Mouse (Mus musculus) hindbrain, embryonic 16.5 days (tissue): ENCODE results near the gene Rps11. TPM values are rescaled to one million over a fixed set of nuclear protein-coding genes. Genes with fewer than 3 reads are reported as not detected.

ENCODE experiments used
- ATAC-seq: fragments of 200-750 bp; cut with Nextera tagmentation; 2 replicates; pipeline ENCODE4 v1.8.0; 2017; ENCODE audit warnings: moderate TSS enrichment, moderate library complexity
- H3K27ac ChIP-seq: fragments of 300-500 bp; sonication (generic); 2 replicates; pipeline ENCODE4 v1.5.1; 2014; ENCODE audit warnings: low read depth, mild to moderate bottlenecking, control low read depth, low read length, moderate library complexity
- H3K27me3 ChIP-seq: fragments of 300-500 bp; sonication (generic); replicated peaks from 2 replicates; pipeline ENCODE4 v1.6.1; 2014; ENCODE audit warnings: low read length; ENCODE audit not compliant: control insufficient read depth, insufficient read depth
- H3K36me3 ChIP-seq: fragments of 300-500 bp; sonication (generic); 2 replicates; pipeline ENCODE4 v1.6.1; 2014; ENCODE audit warnings: mild to moderate bottlenecking, low read length, moderate library complexity, mixed read lengths; ENCODE audit not compliant: control insufficient read depth, insufficient read depth
- H3K4me1 ChIP-seq: fragments of 300-500 bp; sonication (generic); 2 replicates; pipeline ENCODE4 v1.6.1; 2014; ENCODE audit warnings: low read depth, low read length; ENCODE audit not compliant: control insufficient read depth, insufficient read depth
- H3K4me2 ChIP-seq: fragments of 300-500 bp; sonication (generic); 2 replicates; pipeline ENCODE4 v1.6.1; 2014; ENCODE audit warnings: mild to moderate bottlenecking, low read length, control low read depth, moderate library complexity
- H3K4me3 ChIP-seq: fragments of 300-500 bp; sonication (generic); 2 replicates; pipeline ENCODE4 v1.5.1; 2014; ENCODE audit warnings: mild to moderate bottlenecking, low read length, control low read depth, moderate library complexity
- H3K9ac ChIP-seq: fragments of 300-500 bp; sonication (generic); 2 replicates; pipeline ENCODE4 v1.6.1; 2014; ENCODE audit warnings: low read depth, mild to moderate bottlenecking, control low read depth, low read length, moderate library complexity
- H3K9me3 ChIP-seq: fragments of 300-500 bp; sonication (generic); 2 replicates; pipeline ENCODE4 v1.6.1; 2014; ENCODE audit warnings: mild to moderate bottlenecking, low read length, moderate library complexity; ENCODE audit not compliant: control insufficient read depth
- WGBS: fragments of 180-500 bp; shearing (Covaris S2); extraction: QIAGEN DNeasy Blood & Tissue Kit; methylation state at CpG from one replicate; pipeline ENCODE4 v1.1.7; 2014; 5-methylcytosine and 5-hydroxymethylcytosine counted together
- polyA plus RNA-seq: library from polyadenylated mRNA; unstranded; fragments of >200 nt; fragmentation: Nextera tagmentation; extraction: Ambion mirVana; gene quantifications from 2 replicates; pipeline ENCODE4 v1.2.1, GENCODE M21; 2015

Gene Rps11
- polyA plus RNA-seq, 1 experiment from 2014 or later, result 709 TPM

- WGBS, result 66% methylated on average over 4 of the region's 4 CpGs
- Histone ChIP-seq H3K27me3 (no peaks in the 10 kb centered on the region), H3K4me1 (peaks cover 4% of the 10 kb centered on the region), H3K4me3 (no peak overlapping the region), H3K36me3 (no peaks in the 10 kb centered on the region), H3K9ac (no peak overlapping the region), H3K4me2 (no peak overlapping the region), H3K27ac (no peak overlapping the region), H3K9me3 (no peaks in the 10 kb centered on the region)
- no peak for ATAC-seq
Observed at GRCm38 (mm10) chr7:45148534-45149098, 24.4 kb upstream of the Rps11 start.

GRCm38 (mm10) chr7:45147899-45148298 lies 23.7 kb upstream of the Rps11 start:
- ATAC-seq, result no peak
- Histone ChIP-seq H3K9me3 (no peaks in the 10 kb centered on the region), H3K4me2 (no peak overlapping the region), H3K9ac (no peak overlapping the region), H3K4me3 (no peak overlapping the region), H3K36me3 (no peaks in the 10 kb centered on the region), H3K4me1 (no peaks in the 10 kb centered on the region; the same call in 1 of the 2 replicates), H3K27ac (no peak overlapping the region), H3K27me3 (no peaks in the 10 kb centered on the region)
- WGBS, result 89% methylated on average over 11 of the region's 11 CpGs

GRCm38 (mm10) chr7:45147267-45147666 lies 23.0 kb upstream of the Rps11 start:
- ATAC-seq, result no peak

GRCm38 (mm10) chr7:45145460-45145859 lies 21.2 kb upstream of the Rps11 start:
- 93% methylated on average over 8 of the region's 8 CpGs for WGBS
- Histone ChIP-seq H3K36me3 (no peaks in the 10 kb centered on the region), H3K9ac (no peak overlapping the region), H3K27ac (no peak overlapping the region), H3K4me3 (no peak overlapping the region), H3K9me3 (no peaks in the 10 kb centered on the region), H3K27me3 (no peaks in the 10 kb centered on the region), H3K4me1 (no peaks in the 10 kb centered on the region), H3K4me2 (no peak overlapping the region)
- ATAC-seq, result no peak

More at GRCm38 (mm10) chr7:45147267-45147666, 23.0 kb upstream of the Rps11 start:
- Histone ChIP-seq H3K9me3 (no peaks in the 10 kb centered on the region), H3K4me3 (no peak overlapping the region), H3K27ac (no peak overlapping the region), H3K4me1 (no peaks in the 10 kb centered on the region; the same call in 1 of the 2 replicates), H3K27me3 (no peaks in the 10 kb centered on the region), H3K9ac (no peak overlapping the region), H3K36me3 (no peaks in the 10 kb centered on the region), H3K4me2 (no peak overlapping the region)
- WGBS, result 91% methylated on average over 11 of the region's 11 CpGs

- no peak for ATAC-seq
- H3K36me3 ChIP-seq, result no peaks in the 10 kb centered on the region
- H3K27ac ChIP-seq, result no peak overlapping the region
- H3K27me3 ChIP-seq, result no peaks in the 10 kb centered on the region
- H3K4me1 ChIP-seq, result no peaks in the 10 kb centered on the region
- WGBS, result 88% methylated on average over 13 of the region's 13 CpGs
- H3K4me3 ChIP-seq, result no peak overlapping the region
- H3K4me2 ChIP-seq, result no peak overlapping the region
- 0 out of 2 replicates have a peak overlapping the region, but pooled peaks have one; percentile 3 for H3K9ac ChIP-seq
- no peaks in the 10 kb centered on the region for H3K9me3 ChIP-seq
Observed at GRCm38 (mm10) chr7:45144368-45145174, 20.3 kb upstream of the Rps11 start.

GRCm38 (mm10) chr7:45141914-45142313 lies 17.7 kb upstream of the Rps11 start:
- no peaks in the 10 kb centered on the region for H3K9me3 ChIP-seq
- H3K4me3 ChIP-seq, result no peak overlapping the region
- no peak for ATAC-seq
- no peak overlapping the region for H3K9ac ChIP-seq
- no peaks in the 10 kb centered on the region for H3K27me3 ChIP-seq
- H3K27ac ChIP-seq, result no peak overlapping the region
- no peak overlapping the region for H3K4me2 ChIP-seq
- no peaks in the 10 kb centered on the region for H3K4me1 ChIP-seq
- 94% methylated on average over 5 of the region's 5 CpGs for WGBS
- no peaks in the 10 kb centered on the region for H3K36me3 ChIP-seq

GRCm38 (mm10) chr7:45141319-45141718 lies 17.1 kb upstream of the Rps11 start:
- no peaks in the 10 kb centered on the region for H3K27me3 ChIP-seq
- no peak overlapping the region for H3K9ac ChIP-seq
- no peaks in the 10 kb centered on the region for H3K36me3 ChIP-seq
- H3K4me1 ChIP-seq, result no peaks in the 10 kb centered on the region
- no peak for ATAC-seq
- H3K4me2 ChIP-seq, result no peak overlapping the region
- no peak overlapping the region for H3K27ac ChIP-seq
- 87% methylated on average over 3 of the region's 3 CpGs for WGBS
- H3K9me3 ChIP-seq, result no peaks in the 10 kb centered on the region
- no peak overlapping the region for H3K4me3 ChIP-seq

GRCm38 (mm10) chr7:45139904-45140723 lies 15.9 kb upstream of the Rps11 start:
- Histone ChIP-seq H3K4me2 (no peak overlapping the region), H3K4me1 (no peaks in the 10 kb centered on the region), H3K4me3 (no peak overlapping the region), H3K9ac (no peak overlapping the region; the same call in 1 of the 2 replicates), H3K27me3 (no peaks in the 10 kb centered on the region), H3K9me3 (no peaks in the 10 kb centered on the region), H3K27ac (no peak overlapping the region), H3K36me3 (no peaks in the 10 kb centered on the region)
- WGBS, result 77% methylated on average over 8 of the region's 8 CpGs
- ATAC-seq, result no peak

GRCm38 (mm10) chr7:45138403-45138802 lies 14.2 kb upstream of the Rps11 start:
- Histone ChIP-seq H3K4me2 (no peak overlapping the region), H3K4me3 (no peak overlapping the region), H3K4me1 (no peaks in the 10 kb centered on the region), H3K9ac (no peak overlapping the region), H3K27ac (no peak overlapping the region), H3K27me3 (no peaks in the 10 kb centered on the region), H3K36me3 (no peaks in the 10 kb centered on the region), H3K9me3 (no peaks in the 10 kb centered on the region)
- no peak for ATAC-seq
- WGBS, result 95% methylated on average over 1 of the region's 1 CpGs
